Mouse (Mus musculus): ENCODE results near the gene Cacna1c. TPM values are rescaled to one million over a fixed set of nuclear protein-coding genes. Genes with fewer than 3 reads are reported as not detected.

The Cacna1c gene
- polyA plus RNA-seq, 1 experiment = not detected

- TF ChIP-seq GATA1 (IDR thresholded peaks at IDR 0.05; ENCODE audit: low read length) = no peak
Observed at GRCm38 (mm10) chr6:118884961-118885360, 311.3 kb downstream of the Cacna1c start.

DNA sequence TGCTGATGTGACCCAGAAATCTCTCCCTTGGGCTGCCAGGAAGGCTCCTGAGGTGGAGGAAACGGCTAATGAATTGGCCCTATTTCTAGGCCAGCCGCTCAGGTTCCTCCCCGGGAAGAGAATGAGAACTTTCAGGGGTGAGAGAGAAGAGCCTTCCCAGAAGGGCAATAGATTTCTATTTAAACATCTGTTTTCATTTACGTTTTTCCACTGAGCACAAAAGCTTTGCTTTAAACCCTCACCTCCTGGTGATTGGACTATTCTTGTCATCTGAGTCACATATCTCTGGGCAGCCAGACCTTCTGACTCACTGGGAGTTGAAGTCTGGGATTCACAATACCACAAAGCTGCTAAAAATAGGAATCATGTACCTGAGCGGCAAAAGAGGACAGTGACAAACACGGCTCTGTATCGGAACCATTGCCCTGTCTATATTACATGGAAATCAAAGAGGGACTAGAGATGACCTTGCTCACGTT, 312.1 kb downstream of the Cacna1c start:
- no peak for TF ChIP-seq GATA1 (IDR thresholded peaks at IDR 0.05; ENCODE audit: low read length)

DNA sequence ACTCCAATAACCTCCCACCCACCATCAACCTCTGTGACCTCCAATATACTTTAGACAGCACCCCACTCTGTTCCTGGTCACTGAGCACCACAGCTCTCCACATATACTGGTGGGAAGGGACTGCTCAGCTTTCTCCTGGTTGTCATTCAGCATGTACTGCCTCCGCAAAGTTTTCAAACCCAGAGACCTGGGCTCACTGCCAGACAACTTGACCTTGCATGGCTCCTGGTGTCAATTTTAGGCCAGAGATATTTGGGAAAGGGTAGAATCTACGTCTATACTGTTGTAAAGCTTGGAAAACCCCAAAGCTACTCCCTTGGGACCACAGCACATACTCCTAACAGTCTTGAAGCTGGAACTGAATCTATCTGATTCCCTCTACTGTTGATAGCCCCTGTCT, 320.0 kb downstream of the Cacna1c start:
- TF ChIP-seq GATA1 (IDR thresholded peaks at IDR 0.05; ENCODE audit: low read length) = no peak

- TF ChIP-seq GATA1 (IDR thresholded peaks at IDR 0.05; ENCODE audit: low read length) = no peak
Observed at GRCm38 (mm10) chr6:118870241-118870841, 325.9 kb downstream of the Cacna1c start.

DNA sequence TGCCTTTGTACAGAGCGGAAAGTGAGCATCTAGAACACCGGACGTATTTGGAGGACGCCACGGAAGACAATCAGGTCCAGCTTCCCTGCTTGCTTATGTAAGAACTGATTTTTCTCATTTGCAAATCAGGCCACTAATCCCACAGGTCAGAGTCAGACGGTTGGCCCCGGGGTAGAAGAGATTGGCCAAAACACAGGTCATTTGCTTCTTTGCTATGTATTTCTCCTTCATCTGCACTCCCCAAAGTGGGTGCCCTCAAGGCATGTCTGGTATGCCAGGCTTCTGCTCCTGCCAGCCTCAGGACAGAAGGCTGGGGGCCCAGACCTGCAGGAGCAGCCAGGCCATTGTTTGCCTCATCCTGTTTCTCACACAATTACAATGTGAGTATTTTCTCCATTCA, 328.8 kb downstream of the Cacna1c start:
- TF ChIP-seq GATA1 (IDR thresholded peaks at IDR 0.05; ENCODE audit: low read length) = no peak

- no peak for TF ChIP-seq GATA1 (IDR thresholded peaks at IDR 0.05; ENCODE audit: low read length)
Observed at GRCm38 (mm10) chr6:118866889-118867288, 329.3 kb downstream of the Cacna1c start.

- TF ChIP-seq GATA1 (IDR thresholded peaks at IDR 0.05; ENCODE audit: low read length) = no peak
Observed at GRCm38 (mm10) chr6:118865777-118866380, 330.3 kb downstream of the Cacna1c start.

DNA sequence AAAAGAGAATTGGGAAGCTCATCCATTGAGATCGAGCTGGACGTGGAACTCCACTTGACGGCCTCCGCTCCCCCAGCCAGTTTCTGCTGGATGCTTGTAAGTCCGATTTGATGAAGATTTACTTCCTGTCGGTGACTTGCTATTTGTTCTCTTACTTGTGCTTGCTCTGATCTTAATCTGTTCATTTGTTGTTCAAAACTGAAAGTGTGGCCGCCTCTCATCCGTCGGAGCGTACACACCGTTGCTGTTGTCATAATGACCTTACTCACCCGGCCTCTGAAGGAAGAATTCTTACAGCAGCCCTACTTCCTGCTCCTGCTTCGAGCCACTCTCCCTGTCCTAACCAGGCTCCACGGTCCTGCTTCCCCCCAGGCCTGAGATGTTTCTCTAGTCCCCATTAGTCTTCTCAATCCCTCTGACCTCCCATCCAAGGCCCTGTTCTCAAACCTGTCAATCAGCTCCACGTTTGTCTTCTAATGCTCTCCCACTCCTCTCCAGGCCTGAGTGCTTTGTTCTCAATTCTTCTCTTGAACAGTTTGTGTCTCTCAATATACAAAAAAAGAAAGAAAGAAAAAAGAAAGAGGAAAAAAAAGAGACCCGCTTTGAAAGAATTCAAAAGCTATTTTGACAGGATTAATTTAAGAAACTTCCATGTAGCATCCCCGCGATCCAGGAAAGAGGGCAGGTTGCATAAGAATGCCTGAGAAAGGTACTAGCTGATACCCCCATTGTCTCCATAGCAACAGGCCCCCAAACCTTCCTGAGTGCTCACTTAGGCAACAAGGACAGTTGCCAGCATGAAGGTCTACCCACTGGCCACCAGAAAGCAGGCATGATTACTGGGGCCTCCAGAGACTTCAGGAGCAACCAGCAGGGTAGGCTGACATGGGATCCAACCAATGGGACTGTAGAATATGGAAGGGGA, 331.3 kb downstream of the Cacna1c start:
- TF ChIP-seq GATA1 (IDR thresholded peaks at IDR 0.05; ENCODE audit: low read length) = no peak

DNA sequence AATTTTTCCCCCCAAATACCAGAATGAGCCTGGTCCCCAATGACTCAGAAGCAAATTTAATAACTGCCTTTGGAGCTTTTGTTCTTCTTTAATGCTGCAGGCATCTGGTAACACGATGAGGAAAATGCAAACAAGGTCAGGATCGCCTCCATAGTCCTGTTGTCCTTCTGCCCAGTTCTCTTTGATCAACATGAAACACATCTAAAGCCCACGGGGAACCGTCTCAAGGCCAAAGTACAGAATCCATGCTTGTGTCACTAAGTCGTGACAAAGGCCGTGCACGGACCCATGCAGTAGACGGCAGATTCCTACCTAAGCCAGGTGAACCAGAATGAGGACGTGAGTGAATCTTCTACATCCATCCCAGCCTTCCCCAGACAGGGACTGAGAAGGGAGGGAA, 333.5 kb downstream of the Cacna1c start:
- TF ChIP-seq GATA1 (IDR thresholded peaks at IDR 0.05; ENCODE audit: low read length) = no peak

GRCm38 (mm10) chr6:118862091-118862490, 334.1 kb downstream of the Cacna1c start:
- TF ChIP-seq GATA1 (IDR thresholded peaks at IDR 0.05; ENCODE audit: low read length) = no peak

DNA sequence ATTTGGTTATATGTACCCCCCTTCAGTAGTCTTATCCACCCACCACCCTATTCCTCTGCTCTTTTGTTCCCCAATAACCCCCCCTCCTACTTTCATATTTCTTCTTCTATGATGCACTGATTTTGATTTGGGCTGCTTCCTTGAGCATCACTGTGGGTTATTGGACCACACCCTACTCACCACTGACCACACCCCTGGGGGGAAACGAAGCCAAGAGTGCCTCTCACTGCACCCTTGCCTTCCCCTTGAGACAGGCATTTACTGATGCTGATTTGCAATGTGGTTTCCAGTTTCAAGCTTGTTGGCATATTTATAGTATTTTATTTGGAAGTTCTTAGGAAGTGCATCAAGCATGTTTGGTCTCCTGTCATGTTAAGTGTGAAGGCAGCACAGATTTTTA, 337.8 kb downstream of the Cacna1c start:
- no peak for TF ChIP-seq GATA1 (IDR thresholded peaks at IDR 0.05; ENCODE audit: low read length)

- no peak for TF ChIP-seq GATA1 (IDR thresholded peaks at IDR 0.05; ENCODE audit: low read length)
Observed at GRCm38 (mm10) chr6:118852131-118852530, 344.1 kb downstream of the Cacna1c start.

- TF ChIP-seq GATA1 (IDR thresholded peaks at IDR 0.05; ENCODE audit: low read length) = no peak
Observed at GRCm38 (mm10) chr6:118851086-118851485, 345.1 kb downstream of the Cacna1c start.

- TF ChIP-seq GATA1 (IDR thresholded peaks at IDR 0.05; ENCODE audit: low read length) = no peak
Observed at GRCm38 (mm10) chr6:118848640-118849039, 347.6 kb downstream of the Cacna1c start.

DNA sequence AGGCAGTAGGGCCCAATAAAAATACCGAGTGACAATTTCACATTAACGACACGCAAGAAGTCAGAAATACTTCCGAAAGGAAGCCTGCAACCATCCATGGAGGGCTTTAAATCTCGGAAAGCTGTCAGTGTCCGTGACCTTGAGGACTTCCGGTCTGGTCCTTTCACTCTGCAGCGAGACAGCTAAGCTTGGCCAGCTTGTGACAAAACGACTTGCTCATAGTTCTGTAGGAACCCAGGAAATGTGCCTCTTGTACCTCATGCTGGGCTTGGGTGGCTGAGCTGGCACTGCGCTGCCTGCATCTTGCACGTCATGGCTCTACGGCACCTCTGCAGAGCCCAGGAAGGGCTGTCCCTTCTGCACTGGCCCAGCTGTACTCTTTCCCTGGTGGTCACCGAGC, 348.5 kb downstream of the Cacna1c start:
- no peak for TF ChIP-seq GATA1 (IDR thresholded peaks at IDR 0.05; ENCODE audit: low read length)

DNA sequence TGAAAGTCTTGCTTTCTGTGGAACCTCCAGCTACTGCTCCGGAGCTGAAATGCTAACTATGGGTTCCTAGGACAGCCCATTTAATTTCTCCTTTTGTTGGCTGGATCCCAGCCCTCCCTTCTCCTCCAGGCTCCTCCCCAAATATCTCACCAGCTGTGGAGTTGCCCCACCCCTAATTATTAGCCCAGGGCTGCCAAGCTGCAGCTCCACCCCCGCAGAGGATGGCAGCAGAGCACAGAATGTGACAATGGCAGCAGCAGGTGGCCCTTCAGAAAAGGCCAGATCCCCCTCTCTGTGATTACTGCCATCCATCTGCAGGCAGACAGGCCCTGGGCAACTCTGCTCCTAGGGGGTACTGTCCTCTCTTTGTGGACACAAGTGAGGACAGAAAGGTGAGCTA, 350.4 kb downstream of the Cacna1c start:
- TF ChIP-seq GATA1 (IDR thresholded peaks at IDR 0.05; ENCODE audit: low read length) = no peak

Data from G1E-ER4 (cell line).